9 mouse cellular contexts compared by ENCODE assay signal in genomic region chr5:139543650-139544270, GRCm38 (mm10). TPM values are rescaled to one million over a fixed set of nuclear protein-coding genes. Genes with fewer than 3 reads are reported as not detected.
DNase-seq lines count a peak whose midpoint lies in the region; ATAC-seq lines count a peak whose summit lies in the region.
"Had no signal": no experiment of that assay in that cellular context is flagged by ENCODE, and none has a peak within 500 bp of the region (broad histone marks: within the 10 kb centered on the region; RNA-seq: fewer than 3 reads in every experiment).

No protein-coding gene starts in this region.

- H3K27me3 ChIP-seq in intestine, embryonic 14.5 days (replicated peaks; ENCODE audit: control insufficient read depth, insufficient read depth, low read length): peaks cover 97% of the 10 kb centered on the region
- H3K27me3 ChIP-seq in neural tube, embryonic 15.5 days (replicated peaks): peaks cover 58% of the 10 kb centered on the region

- no peak overlapping the region for H3K4me3 ChIP-seq in intestine, embryonic 14.5 days (ENCODE audit: low read depth, low read length)
- peak overlapping the region; percentile 46 for H3K4me3 ChIP-seq in neural tube, embryonic 15.5 days (replicated peaks)

- no peak for ATAC-seq in intestine, embryonic 14.5 days (replicated peaks; ENCODE audit: low FRiP score, low TSS enrichment, low read depth)
- peak; percentile 72 for ATAC-seq in neural tube, embryonic 15.5 days (ENCODE audit: low FRiP score)

- H3K4me2 ChIP-seq in intestine, embryonic 14.5 days (ENCODE audit: low read length): peak overlapping the region; percentile 37
- H3K4me2 ChIP-seq in neural tube, embryonic 15.5 days: peak overlapping the region; percentile 59

- under 1% methylated on average over 67 of the region's 71 CpGs for WGBS in intestine, embryonic 14.5 days
- under 1% methylated on average over 69 of the region's 71 CpGs for WGBS in neural tube, embryonic 15.5 days

- no peaks in the 10 kb centered on the region for H3K9me3 ChIP-seq in intestine, embryonic 14.5 days (ENCODE audit: control insufficient read depth, low read length)
- H3K9me3 ChIP-seq in neural tube, embryonic 15.5 days (replicated peaks): no peaks in the 10 kb centered on the region

- no peak overlapping the region for H3K9ac ChIP-seq in intestine, embryonic 14.5 days (ENCODE audit: low read length)
- H3K9ac ChIP-seq in neural tube, embryonic 15.5 days (replicated peaks): peak overlapping the region; percentile 60

- no peak overlapping the region for H3K27ac ChIP-seq in intestine, embryonic 14.5 days (ENCODE audit: low read depth)
- H3K27ac ChIP-seq in neural tube, embryonic 15.5 days (replicated peaks): peak overlapping the region; percentile 84

- intact Hi-C loops in left cerebral cortex, postnatal 4 days (cut with DNase I): no loop called here
- intact Hi-C loops in left cerebral cortex, postnatal 25 days (cut with DNase I): no loop called here

- DNase-seq in left cerebral cortex, postnatal 4 days: peak; percentile 92
- DNase-seq in left cerebral cortex, postnatal 25 days (ENCODE audit: low spot score in 2 of 2): no peak
- peak; percentile 92 to 95 for DNase-seq in cerebellum, postnatal 36 days
- peak; percentile 61 for DNase-seq in intestine, embryonic 14.5 days (ENCODE audit: low spot score)
- no peak for DNase-seq in left cerebral cortex, adult 9 months (ENCODE audit: low spot score in 2 of 2)
- DNase-seq in gastrocnemius, adult 8-10 months (ENCODE audit: low spot score in 2 of 2): no peak
- no peak for DNase-seq in left cerebral cortex, adult 18-20 months (ENCODE audit: low spot score in 2 of 2)

- no peaks in the 10 kb centered on the region for H3K4me1 ChIP-seq in intestine, embryonic 14.5 days (replicated peaks; ENCODE audit: control insufficient read depth, insufficient read depth, low read length)
- peaks cover 48% of the 10 kb centered on the region for H3K4me1 ChIP-seq in neural tube, embryonic 15.5 days

- no peaks in the 10 kb centered on the region for H3K36me3 ChIP-seq in intestine, embryonic 14.5 days (ENCODE audit: control insufficient read depth, insufficient read depth, low read length)
- no peaks in the 10 kb centered on the region for H3K36me3 ChIP-seq in neural tube, embryonic 15.5 days

RNA-seq across cellular contexts. Expression of gene Uncx, which starts 0.5 kb away (rescaled TPM):
- under 1 TPM in 1 of 2 experiments, not detected in 1; 0.64 TPM for total RNA-seq in left cerebral cortex, postnatal 4 days (2021)
- under 1 TPM in 1 of 2 experiments, not detected in 1; 0.39 TPM for total RNA-seq in left cerebral cortex, postnatal 25 days (2021)
- not detected in 2 replicates for polyA plus RNA-seq in intestine, embryonic 14.5 days (2014; fragmentation: Nextera tagmentation; extraction: Ambion mirVana)
- polyA plus RNA-seq in neural tube, embryonic 15.5 days (2015; fragmentation: Nextera tagmentation; extraction: Ambion mirVana): 23.7 and 35.3 TPM in 2 replicates
- total RNA-seq in gastrocnemius, adult 8-10 months (2022): not detected
- total RNA-seq in left cerebral cortex, adult 18-20 months (2021): under 1 TPM; 0.23 to 0.30 TPM
- polyA plus RNA-seq: gonadal fat pad, adult 2 months had no signal

RNA-seq across cellular contexts. Expression of gene Zfand2a, which starts 59.4 kb away (rescaled TPM):
- 10 to 100 TPM; 58.7 to 60.3 TPM for total RNA-seq in left cerebral cortex, postnatal 4 days (2021)
- total RNA-seq in left cerebral cortex, postnatal 25 days (2021): 10 to 100 TPM; 64.9 to 72.2 TPM
- 5.7 and 9.4 TPM in 2 replicates for polyA plus RNA-seq in intestine, embryonic 14.5 days (2014; fragmentation: Nextera tagmentation; extraction: Ambion mirVana)
- 22.9 and 23.2 TPM in 2 replicates for polyA plus RNA-seq in neural tube, embryonic 15.5 days (2015; fragmentation: Nextera tagmentation; extraction: Ambion mirVana)
- 10 to 100 TPM in 1 of 4 experiments, 1 to 10 TPM in 3; 7.8 to 11.4 (median 8.9) TPM for total RNA-seq in gastrocnemius, adult 8-10 months (2022)
- 10 to 100 TPM; 54.6 to 57.6 TPM for total RNA-seq in left cerebral cortex, adult 18-20 months (2021)

Comparison
In these comparisons a context has a peak if more than half of its experiments do, and no peak if none do; other contexts are left out.
1. DNase-seq: peak in left cerebral cortex, postnatal 4 days (single experiment), cerebellum, postnatal 36 days (2 of 2) and intestine, embryonic 14.5 days (single experiment); none in left cerebral cortex, postnatal 25 days (0 of 2), left cerebral cortex, adult 9 months (0 of 2), gastrocnemius, adult 8-10 months (0 of 2) and left cerebral cortex, adult 18-20 months (0 of 2).
2. RNA of gene Zfand2a, which starts 59.4 kb away (total RNA-seq): 64.9 to 72.2 TPM in left cerebral cortex, postnatal 25 days, 58.7 to 60.3 TPM in left cerebral cortex, postnatal 4 days and 54.6 to 57.6 TPM in left cerebral cortex, adult 18-20 months; 7.8 to 11.4 TPM in gastrocnemius, adult 8-10 months; every median in the first group is over 4 times any median in the second.